Mouse (Mus musculus) 3T3-L1 (cell line): ENCODE measurements around the gene Ppib.

ENCODE experiments used
- DNase-seq: peaks from one replicate; pipeline ENCODE4 v3.0.0-alpha.2; 2015; ENCODE audit warnings: low read depth, low spot score

Ppib gene

DNA sequence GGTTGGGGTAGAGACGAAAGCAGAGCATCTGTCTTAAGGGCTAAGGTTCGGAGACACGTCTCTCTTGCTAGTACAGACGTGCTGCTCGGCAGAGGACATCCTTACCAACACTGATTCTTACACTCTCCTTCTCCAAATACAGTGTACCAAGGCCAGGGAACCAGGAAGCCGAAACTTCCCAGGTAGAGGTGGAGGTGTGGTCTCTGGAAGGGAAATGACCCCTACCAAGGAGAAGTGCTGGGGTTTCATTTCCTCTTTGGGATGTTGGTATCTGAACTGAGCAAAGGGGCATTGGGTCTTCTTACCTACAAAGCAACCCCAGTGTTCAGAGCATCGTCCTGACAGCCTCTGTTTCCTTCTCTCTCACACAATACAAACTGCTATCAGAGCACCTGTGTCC, 12.7 kb downstream of the Ppib start:
- DNase-seq: no peak

DNA sequence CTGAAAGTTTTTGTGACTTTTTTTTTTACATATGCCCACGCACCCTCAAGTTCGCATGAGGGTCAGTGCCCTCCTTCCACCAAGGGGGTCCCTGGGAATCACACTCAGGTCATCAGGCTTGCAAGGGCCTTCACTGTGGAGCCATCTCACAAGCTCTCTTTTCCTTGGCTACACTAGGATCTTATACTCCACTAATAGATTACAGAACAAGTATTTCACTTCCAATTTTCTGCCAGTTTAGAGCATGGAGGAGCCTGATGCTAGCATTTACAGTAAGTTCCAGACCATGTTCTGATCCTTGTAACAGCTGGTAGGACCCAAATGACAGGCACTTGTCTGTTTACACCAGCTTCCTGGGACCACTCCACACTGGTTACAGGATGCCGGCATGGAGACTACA, 18.1 kb downstream of the Ppib start:
- DNase-seq: no peak

DNA sequence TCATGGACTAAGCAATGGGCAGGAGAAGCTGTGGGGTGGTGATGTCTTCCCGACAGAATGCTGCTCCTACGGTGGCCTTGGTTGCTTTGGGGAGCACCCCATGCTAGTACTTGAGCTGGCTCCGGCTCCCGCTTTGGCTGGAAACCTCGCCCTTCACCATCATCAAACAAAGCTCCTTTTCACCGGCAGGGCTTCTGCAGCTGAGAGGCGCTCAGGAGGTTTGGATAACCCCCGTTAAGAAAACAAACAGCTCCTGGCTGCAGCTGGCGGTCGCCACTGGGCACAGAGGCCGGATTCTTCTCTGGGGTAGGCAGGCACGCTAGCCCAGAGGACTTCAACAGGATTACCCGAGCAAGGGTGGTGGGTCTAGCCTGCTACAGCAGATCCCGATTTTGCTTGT, 18.5 kb downstream of the Ppib start:
- DNase-seq: no peak

DNA sequence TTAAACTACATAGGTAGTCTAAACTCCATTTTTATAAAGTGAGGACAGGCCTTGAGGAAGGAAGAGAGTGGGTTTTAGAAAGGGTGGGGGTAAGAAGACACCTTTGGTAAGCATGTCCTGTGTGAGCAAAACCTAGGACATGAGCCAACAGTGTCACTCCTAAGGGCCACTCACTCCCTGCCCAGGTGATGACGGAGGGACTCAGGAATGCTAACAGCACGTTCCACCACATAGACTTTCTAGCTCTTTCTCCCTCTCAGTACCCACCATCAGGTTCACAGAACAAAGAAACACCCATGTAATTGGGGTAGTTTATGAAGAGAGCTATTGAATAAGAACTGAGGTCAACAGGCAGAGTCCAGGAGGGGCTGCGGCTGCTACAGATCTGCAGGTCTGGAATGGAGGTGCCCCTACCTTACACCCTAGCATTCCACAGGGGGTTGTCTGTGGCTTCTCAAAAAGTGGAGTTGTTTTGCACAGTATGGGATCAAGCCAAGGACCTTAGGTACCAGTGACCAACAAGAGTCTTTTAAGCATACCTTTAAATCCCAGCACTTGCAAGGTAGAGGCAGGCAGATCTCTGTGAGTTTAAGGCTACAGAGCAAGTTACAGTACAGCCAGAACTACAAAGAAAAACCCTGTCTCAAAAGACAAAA, 20.9 kb downstream of the Ppib start:
- DNase-seq: no peak

DNA sequence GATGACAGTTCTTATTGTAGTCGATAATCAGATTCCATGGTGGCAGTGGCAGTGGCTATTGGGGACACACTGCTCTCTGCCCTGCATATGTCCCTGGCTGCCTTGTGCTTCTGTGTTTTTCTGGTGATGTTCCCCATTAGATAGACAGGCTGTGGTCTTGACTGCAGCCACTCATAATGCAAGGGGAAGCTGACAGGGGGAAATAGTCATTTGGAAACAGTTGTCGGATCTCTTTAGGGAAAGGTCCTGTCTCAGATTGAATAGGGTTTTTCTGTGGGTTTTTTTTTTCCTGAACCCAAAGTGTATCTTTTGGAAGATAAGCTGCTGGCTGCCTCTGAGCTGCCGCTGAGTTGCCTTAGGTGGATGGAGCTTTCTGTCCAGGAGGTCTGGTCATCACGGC, 22.0 kb downstream of the Ppib start:
- no peak for DNase-seq

DNA sequence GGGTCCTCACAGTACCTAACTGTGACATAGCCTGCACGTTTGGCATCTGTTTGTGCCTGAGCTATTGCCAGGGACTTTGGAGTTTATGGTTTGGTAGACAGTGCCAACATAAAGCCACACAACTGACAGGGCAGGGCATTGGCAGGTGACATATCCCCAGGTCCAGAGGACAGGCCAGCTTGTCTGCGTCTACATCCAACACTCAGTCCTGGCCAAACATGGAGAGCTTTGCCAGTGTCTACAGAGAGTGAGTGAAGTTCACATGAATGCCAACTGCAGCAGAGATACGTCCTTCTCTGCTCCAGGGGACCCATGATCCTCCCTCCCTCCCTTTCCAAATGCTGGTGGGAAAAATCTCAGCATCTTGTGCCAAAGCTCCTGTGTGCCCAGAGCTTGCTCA, 24.1 kb downstream of the Ppib start:
- no peak for DNase-seq

DNA sequence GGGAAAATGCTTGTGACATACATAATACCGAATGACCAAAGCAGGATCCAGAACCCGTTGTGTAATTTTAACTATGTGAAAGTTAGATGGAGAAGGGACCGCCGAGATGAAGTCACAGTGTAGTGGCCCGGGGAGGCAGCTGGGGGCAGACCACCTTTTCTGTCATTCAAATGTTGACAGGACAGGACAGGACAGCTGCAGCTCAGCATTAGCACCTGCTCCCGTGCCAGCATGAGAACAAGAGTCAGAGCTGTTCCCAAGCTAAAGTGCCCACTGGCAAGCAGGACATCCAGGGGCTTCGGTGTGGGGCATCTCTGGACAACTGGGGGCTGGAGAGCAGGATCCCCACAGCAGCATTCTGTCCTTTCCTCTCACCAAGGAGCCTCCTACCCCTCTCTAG, 27.0 kb downstream of the Ppib start:
- no peak for DNase-seq

DNA sequence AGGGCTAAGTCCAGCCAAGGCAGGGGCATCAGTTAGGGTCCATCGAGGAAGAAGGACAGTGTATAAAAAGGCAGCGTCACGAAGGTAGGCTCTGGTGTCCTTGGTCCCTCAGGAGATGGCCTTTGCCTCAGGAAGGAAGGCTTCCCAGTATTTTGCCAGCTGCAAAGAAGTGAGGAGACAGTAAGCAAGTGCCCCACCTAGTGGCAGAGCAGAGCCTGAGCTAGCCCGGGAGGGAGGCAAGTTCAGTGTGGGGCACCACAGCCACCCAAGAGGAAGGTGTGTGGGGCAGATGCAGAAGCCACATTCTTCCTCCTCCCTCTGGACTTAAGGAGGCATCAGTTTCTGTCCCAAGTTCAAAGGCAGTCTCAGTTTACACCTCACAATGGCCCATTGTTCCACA, 28.4 kb downstream of the Ppib start:
- peak; percentile 59 for DNase-seq

DNA sequence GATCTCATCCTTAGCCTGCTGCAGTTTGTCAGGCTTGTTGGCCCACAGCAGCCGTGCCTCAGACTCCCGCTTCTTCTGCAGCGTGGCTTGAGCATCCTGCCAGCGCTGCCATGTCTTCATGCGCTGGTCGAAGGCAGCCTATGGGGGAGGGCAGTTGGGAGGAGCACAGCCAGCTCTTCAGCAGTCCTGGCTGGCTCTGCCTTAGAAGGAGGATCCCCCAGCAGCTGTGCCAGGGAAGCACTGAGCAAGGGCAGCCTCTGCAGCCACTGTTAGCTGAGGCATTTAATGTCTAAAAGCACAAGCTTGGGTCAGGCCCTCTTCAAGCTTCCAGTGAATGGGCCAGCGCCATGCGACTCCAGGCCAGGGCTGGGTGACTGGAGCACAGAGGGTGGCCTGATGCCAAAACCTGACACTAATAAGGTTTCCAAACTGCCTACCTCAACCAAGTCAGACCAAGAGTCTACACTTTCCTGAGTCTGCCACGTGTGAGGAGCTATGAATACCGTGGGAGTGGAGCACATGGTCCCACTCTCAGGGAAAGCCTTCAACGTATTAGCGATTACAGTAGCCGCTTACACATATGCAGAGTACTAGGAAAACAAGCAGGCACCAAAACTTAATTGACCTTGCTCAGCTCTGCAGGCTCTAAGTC, 30.7 kb downstream of the Ppib start:
- DNase-seq: no peak

DNA sequence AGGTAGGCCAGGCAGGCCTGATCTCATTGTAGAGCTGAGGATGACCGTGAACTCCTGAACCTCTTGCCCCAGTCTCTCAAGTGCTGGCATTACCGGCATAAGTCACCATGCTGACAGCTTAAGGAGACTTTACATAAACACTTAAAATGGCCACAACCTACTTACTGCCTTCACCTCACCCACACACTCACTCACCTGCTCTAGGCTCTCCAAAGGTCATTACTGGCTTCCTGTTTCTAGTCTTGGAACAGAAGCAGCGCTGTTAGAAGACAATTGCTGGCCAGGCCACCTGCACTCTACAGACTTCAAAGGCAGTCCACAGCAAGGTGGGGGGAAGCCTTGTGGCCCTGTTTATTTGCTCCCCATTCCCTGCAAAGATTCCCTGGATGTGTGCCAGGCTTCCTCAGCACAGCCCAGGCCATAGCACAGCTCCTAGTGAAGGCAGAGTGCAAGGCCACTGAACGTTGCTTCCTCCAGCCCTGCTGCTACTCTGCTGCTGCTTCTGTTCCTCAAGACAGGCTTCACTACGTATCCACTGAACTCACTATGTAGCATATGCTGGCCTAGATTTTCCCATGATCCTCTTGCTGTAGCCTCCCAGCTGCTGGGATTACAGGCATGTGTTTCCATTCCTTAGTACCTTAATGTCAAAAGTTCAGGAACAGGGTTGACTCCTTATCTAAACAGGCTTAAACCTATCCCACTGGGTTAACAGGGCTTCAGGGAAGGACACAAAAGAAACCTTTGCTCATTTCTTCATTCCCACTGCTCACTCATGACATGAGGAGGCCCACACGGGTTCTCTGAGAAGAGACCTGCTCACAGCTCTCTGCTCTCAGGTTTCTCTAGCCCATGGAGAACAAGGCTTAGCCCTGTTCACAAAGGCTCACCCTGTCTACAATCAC, 31.6 kb downstream of the Ppib start:
- DNase-seq: no peak

DNA sequence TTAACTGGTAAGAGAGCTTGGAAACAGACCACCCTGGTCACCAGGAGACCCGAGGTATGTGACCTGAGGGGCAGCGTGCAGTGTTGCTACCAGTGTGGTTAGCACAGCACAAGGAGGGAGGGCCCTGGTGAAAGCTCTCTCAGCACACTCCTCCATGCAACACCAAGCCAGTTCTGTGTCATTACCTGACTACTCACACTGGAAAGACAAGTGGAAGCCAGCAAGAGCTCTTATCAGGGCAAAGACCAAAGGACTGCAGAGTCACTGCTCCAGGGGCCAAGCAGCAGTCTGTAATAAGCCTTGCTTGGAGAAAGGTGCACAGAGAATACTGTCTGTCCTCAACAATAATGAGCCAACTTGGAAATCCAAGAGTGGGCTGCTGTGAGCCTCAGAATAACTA, 32.6 kb downstream of the Ppib start:
- no peak for DNase-seq

DNA sequence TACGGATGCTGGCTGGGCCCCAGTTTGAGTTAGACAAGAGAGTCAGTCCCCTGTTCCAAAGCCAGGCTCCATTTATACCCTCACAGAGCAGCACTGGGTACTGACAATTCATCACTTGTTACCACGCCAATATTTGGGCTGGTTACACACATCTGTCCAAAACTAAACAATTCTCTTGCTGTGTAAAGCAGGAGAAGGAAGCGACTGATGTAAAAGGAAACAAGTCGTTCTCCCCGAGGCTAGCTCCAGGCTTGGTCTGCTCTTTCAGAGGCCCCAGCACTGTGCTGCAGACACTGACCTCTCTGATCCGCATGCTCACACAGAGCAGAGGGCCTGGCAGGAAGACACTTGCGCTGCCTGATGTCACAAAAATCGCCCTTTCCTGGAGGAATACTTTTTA, 41.6 kb downstream of the Ppib start:
- no peak for DNase-seq

DNA sequence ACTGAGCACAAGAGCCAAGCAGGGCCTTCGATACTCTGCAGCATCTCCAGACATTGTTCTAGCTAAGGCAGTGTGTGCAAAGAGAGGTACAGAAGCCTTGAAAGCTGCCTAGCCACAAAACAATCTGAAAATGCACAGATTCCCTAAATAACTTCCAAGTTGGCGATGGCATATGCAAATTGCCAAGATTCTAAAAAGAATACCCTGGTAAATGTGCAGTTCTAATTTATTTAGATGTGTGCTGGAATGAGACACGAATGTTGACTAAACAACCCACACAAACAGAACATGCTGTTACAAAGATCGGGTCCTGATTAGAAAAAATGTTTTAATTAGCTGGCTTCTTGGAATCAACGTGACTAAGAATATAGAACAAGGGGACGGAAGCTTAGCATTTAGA, 42.6 kb downstream of the Ppib start:
- no peak for DNase-seq

DNA sequence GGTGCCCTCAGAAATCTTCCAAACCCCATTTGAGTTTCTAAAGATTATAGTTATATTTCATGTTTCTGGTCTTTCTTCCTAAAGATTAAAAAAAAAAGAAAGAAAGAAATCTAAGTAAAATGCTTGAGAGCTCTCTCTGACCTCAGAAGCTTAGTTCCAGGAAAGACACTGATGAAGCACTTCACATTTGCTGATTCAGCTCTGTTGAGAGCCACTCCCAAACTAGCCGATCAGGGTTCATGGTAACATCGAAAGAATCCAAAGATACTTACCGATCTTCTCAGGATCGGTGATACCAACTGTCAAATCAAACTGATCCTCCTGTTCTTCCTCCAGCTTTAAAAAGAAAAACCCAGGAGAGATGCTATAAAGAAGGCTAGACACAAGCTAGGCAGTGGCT, 44.6 kb downstream of the Ppib start:
- no peak for DNase-seq

DNA sequence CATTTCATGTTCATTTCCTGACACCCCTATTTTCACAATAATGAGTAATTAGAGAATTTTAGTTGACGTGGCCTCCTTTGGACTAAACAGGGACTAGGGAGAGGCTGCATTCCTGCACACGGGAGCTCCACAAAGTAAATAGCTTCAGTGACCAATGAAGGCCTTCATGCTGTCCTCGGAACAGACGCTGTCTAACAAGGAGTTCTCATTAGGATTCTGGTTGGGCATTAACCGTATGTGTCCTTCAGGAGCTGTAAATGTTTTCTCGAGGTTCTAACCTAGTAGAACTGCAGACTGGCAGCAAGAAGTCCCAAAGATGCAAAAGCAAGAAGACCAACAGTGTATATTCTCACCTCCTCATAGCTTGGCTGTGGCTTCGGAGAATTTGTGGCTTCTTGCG, 45.1 kb downstream of the Ppib start:
- no peak for DNase-seq

DNA sequence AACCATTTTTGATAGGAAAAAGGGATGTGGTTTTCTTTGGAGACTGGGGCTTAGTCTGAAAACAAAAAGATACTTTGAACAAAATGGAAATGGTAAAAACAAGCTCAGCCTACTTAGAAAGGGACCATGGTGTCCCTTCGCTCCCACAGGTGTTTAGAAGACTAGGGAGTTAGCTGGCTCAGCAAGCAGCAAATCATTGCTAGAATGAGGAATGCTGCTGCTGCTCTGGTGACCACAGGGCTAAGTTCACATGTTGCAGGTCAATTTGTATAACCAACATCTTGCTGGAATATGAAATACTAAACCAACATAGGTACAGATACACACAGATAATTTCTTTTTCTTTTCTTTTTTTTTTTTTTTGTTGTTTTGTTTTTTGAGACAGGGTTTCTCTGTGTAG, 49.6 kb downstream of the Ppib start:
- DNase-seq: no peak

DNA sequence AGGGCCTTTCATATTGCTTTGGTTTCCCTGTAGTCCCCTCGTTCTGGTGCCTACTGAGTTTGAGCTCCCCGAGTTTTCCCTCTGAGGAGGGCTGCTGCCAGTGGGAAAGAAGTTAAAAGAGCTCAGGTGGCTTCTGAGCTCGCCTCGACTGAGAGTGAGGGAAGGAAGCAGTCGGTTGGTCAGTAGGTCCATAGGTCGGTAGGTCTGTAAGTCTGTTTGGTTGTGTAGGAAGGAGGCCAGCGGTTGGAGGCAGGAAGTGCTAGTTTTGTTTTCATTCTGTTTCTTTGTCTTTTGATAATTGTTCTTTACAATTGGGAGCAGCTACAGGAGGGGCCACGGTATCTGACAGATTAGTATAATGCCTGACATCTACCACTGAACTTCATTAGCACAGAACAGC, 50.1 kb downstream of the Ppib start:
- DNase-seq: no peak

DNA sequence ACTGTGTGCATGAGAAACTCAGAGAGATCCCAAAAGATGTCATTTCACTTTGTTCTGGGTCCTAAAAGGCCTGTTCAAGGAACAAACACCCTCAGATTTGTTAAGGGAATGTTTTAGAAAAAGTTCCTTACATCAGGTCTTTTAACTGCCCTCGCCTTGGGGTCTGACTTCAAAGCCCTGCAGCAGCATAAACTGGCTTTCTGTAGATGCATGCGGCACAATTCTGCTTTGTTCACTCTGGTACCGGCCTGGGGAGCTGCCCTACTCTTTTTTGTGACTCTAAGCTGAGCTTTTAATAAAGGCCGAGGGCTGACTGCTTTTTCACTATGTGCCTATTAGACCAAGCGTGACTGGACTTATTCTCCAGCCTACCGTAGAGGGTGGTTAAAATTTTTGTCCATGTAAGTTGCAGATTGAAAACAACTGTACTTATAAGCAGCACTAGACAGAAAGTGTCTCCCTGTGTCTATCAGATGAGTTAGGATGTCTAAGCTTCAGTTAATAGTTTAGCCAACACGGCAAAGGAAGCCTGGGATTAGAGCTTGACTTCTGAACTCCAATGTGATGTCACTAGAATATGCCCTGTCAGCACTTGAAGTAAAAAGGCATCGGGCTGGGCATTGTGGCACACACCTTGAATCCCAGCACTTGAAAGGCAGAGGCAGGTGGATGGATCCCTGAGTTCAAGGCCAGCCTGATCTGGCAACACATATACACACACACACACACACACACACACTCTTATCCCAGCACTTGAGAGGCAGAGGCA, 50.8 kb downstream of the Ppib start:
- no peak for DNase-seq

DNA sequence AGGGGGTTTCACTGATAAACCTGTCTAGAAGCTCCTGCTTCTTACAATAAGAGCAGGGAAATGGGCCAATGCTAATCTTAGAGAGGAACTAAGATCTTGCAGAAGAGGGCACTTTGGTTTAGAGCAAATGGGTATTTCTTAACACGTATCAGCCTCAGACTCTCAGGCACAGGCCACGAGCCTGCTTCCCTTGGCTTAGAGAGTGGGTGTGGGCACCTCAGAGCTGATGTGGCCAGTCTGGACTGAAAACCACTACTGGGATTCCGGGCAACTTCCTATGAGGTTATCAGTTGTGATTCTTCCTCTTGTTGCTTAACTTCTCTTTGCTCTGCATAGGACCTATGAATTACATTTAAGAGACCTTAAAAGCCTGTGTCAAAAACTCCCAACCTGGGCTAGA, 54.3 kb downstream of the Ppib start:
- no peak for DNase-seq
